In genomic region chr19:46530449-46530990, GRCm38 (mm10) we compare ENCODE assay signal across 9 mouse cellular contexts. TPM values are rescaled to one million over a fixed set of nuclear protein-coding genes. Genes with fewer than 3 reads are reported as not detected.
DNase-seq lines count a peak whose midpoint lies in the region; ATAC-seq and TF ChIP-seq lines count a peak whose summit lies in the region.
"Had no signal": no experiment of that assay in that cellular context is flagged by ENCODE, and none has a peak within 500 bp of the region (broad histone marks: within the 10 kb centered on the region; RNA-seq: fewer than 3 reads in every experiment).

No protein-coding gene starts in this region.

- no peak overlapping the region for H3K4me3 ChIP-seq in layer of hippocampus, adult 2 months
- no peak overlapping the region for H3K4me3 ChIP-seq in embryonic facial prominence, embryonic 14.5 days (ENCODE audit: low read depth, low read length)
- no peak overlapping the region for H3K4me3 ChIP-seq in intestine, embryonic 15.5 days (replicated peaks)
- H3K4me3 ChIP-seq in midbrain, postnatal 0 days (ENCODE audit: low read depth, low read length) = no peak overlapping the region

- no peaks in the 10 kb centered on the region for H3K9me3 ChIP-seq in embryonic facial prominence, embryonic 14.5 days (ENCODE audit: control insufficient read depth, low read length)
- no peaks in the 10 kb centered on the region for H3K9me3 ChIP-seq in intestine, embryonic 15.5 days
- no peaks in the 10 kb centered on the region for H3K9me3 ChIP-seq in midbrain, postnatal 0 days (ENCODE audit: low read length)

- peak overlapping the region; percentile 30 for H3K4me2 ChIP-seq in embryonic facial prominence, embryonic 14.5 days (ENCODE audit: low read depth, low read length)
- no peak overlapping the region for H3K4me2 ChIP-seq in intestine, embryonic 15.5 days (replicated peaks)
- 0 out of 2 replicates have a peak overlapping the region, but pooled peaks have one; percentile 4 for H3K4me2 ChIP-seq in midbrain, postnatal 0 days (ENCODE audit: low read depth, low read length, poor library complexity, severe bottlenecking)

- 12% methylated on average over 8 of the region's 8 CpGs for WGBS in embryonic facial prominence, embryonic 14.5 days
- 37% methylated on average over 8 of the region's 8 CpGs for WGBS in intestine, embryonic 15.5 days
- 12% methylated on average over 8 of the region's 8 CpGs for WGBS in midbrain, postnatal 0 days

- DNase-seq in layer of hippocampus, adult 2 months (ENCODE audit: low spot score in 2 of 2) = no peak
- no peak for DNase-seq in layer of hippocampus, adult 8-10 months (ENCODE audit: low spot score in 2 of 2)
- peak; percentile 78 for DNase-seq in embryonic facial prominence, embryonic 14.5 days (ENCODE audit: low spot score)
- no peak for DNase-seq in midbrain, postnatal 0 days (ENCODE audit: low spot score)
- DNase-seq in Muller cell, postnatal 12 days (ENCODE audit: inconsistent ontology term) = no peak
- DNase-seq in left cerebral cortex, postnatal 4 days = no peak
- DNase-seq in frontal cortex, postnatal 25 days (ENCODE audit: low spot score in 2 of 2) = no peak

- peak overlapping the region; percentile 93 for H3K27ac ChIP-seq in layer of hippocampus, adult 2 months
- peak overlapping the region; percentile 64 for H3K27ac ChIP-seq in embryonic facial prominence, embryonic 14.5 days (replicated peaks; ENCODE audit: low read depth, low read length)
- peak overlapping the region; percentile 36; the same call in 1 of the 2 replicates for H3K27ac ChIP-seq in intestine, embryonic 15.5 days
- H3K27ac ChIP-seq in midbrain, postnatal 0 days (ENCODE audit: low read depth, low read length) = peak overlapping the region; percentile 68
- H3K27ac ChIP-seq: liver, embryonic 14.5 days had no signal

- 0 out of 2 replicates have a peak, but pooled peaks have one; percentile 1 for ATAC-seq in embryonic facial prominence, embryonic 14.5 days (ENCODE audit: low read depth)
- no peak for ATAC-seq in intestine, embryonic 15.5 days
- ATAC-seq in midbrain, postnatal 0 days (ENCODE audit: low FRiP score) = no peak

- H3K9ac ChIP-seq in embryonic facial prominence, embryonic 14.5 days (ENCODE audit: low read depth, low read length) = peak overlapping the region; percentile 50
- H3K9ac ChIP-seq in intestine, embryonic 15.5 days = peak overlapping the region; percentile 15; the same call in 1 of the 2 replicates
- no peak overlapping the region for H3K9ac ChIP-seq in midbrain, postnatal 0 days (replicated peaks; ENCODE audit: low read length, poor library complexity, severe bottlenecking)
- H3K9ac ChIP-seq: liver, embryonic 14.5 days had no signal

- no peaks in the 10 kb centered on the region for H3K36me3 ChIP-seq in embryonic facial prominence, embryonic 14.5 days (ENCODE audit: control insufficient read depth, insufficient read depth, low read length)
- no peaks in the 10 kb centered on the region for H3K36me3 ChIP-seq in intestine, embryonic 15.5 days
- H3K36me3 ChIP-seq in midbrain, postnatal 0 days (ENCODE audit: insufficient read depth, low read length) = no peaks in the 10 kb centered on the region

- no peaks in the 10 kb centered on the region for H3K27me3 ChIP-seq in embryonic facial prominence, embryonic 14.5 days (replicated peaks; ENCODE audit: control insufficient read depth, insufficient read depth, low read length)
- H3K27me3 ChIP-seq in intestine, embryonic 15.5 days (replicated peaks) = no peaks in the 10 kb centered on the region
- H3K27me3 ChIP-seq in midbrain, postnatal 0 days (ENCODE audit: insufficient read depth, low read length) = no peaks in the 10 kb centered on the region

- intact Hi-C loops in left cerebral cortex, postnatal 4 days (cut with DNase I) = no loop called here

- H3K4me1 ChIP-seq in embryonic facial prominence, embryonic 14.5 days (ENCODE audit: control insufficient read depth, insufficient read depth, low read length) = peaks cover 66% of the 10 kb centered on the region
- peaks cover 63% of the 10 kb centered on the region for H3K4me1 ChIP-seq in intestine, embryonic 15.5 days (replicated peaks)
- H3K4me1 ChIP-seq in midbrain, postnatal 0 days (ENCODE audit: insufficient read depth, low read length) = peaks cover 48% of the 10 kb centered on the region

- TF ChIP-seq CTCF in layer of hippocampus, adult 2 months (conservative IDR thresholded peaks at IDR 0.05) = peak; percentile 16; the same call in 1 of the 2 replicates
- TF ChIP-seq CTCF in midbrain, postnatal 0 days (IDR thresholded peaks at IDR 0.05) = no peak

RNA-seq across cellular contexts. Expression of gene Trim8, which starts 29.0 kb away (rescaled TPM):
- total RNA-seq in layer of hippocampus, adult 2 months (2021) = 100 to 1,000 TPM in 1 of 2 experiments, 10 to 100 TPM in 1; 99.9 to 108 TPM
- total RNA-seq in layer of hippocampus, adult 8-10 months (2022) = 10 to 100 TPM; 91.0 to 98.4 (median 93.7) TPM
- 21.5 and 27.1 TPM in 2 replicates for polyA plus RNA-seq in embryonic facial prominence, embryonic 14.5 days (2014; fragmentation: Nextera tagmentation; extraction: Ambion mirVana)
- polyA plus RNA-seq in intestine, embryonic 15.5 days (2015; fragmentation: Nextera tagmentation; extraction: Ambion mirVana) = 16.4 and 17.3 TPM in 2 replicates
- 96.6 and 103 TPM in 2 replicates for total RNA-seq in midbrain, postnatal 0 days (2014; rRNA removed)
- 27.8 and 30.4 TPM in 2 replicates for polyA plus RNA-seq in midbrain, postnatal 0 days (2015; fragmentation: Nextera tagmentation; extraction: Ambion mirVana)
- total RNA-seq in left cerebral cortex, postnatal 4 days (2021) = 100 to 1,000 TPM; 113 to 119 TPM

RNA-seq across cellular contexts. Expression of gene Arl3, which starts 42.5 kb away (rescaled TPM):
- total RNA-seq in layer of hippocampus, adult 2 months (2021) = 100 to 1,000 TPM; 122 to 129 TPM
- 100 to 1,000 TPM in 2 of 4 experiments, 10 to 100 TPM in 2; 85.9 to 125 (median 103) TPM for total RNA-seq in layer of hippocampus, adult 8-10 months (2022)
- polyA plus RNA-seq in embryonic facial prominence, embryonic 14.5 days (2014; fragmentation: Nextera tagmentation; extraction: Ambion mirVana) = 83.7 and 94.0 TPM in 2 replicates
- polyA plus RNA-seq in intestine, embryonic 15.5 days (2015; fragmentation: Nextera tagmentation; extraction: Ambion mirVana) = 69.9 and 72.4 TPM in 2 replicates
- 94.5 and 109 TPM in 2 replicates for total RNA-seq in midbrain, postnatal 0 days (2014; rRNA removed)
- 192 and 194 TPM in 2 replicates for polyA plus RNA-seq in midbrain, postnatal 0 days (2015; fragmentation: Nextera tagmentation; extraction: Ambion mirVana)
- 100 to 1,000 TPM; 102 to 107 TPM for total RNA-seq in left cerebral cortex, postnatal 4 days (2021)

RNA-seq across cellular contexts. Expression of gene Sfxn2, which starts 42.6 kb away (rescaled TPM):
- 1 to 10 TPM; 7.4 to 8.3 TPM for total RNA-seq in layer of hippocampus, adult 2 months (2021)
- total RNA-seq in layer of hippocampus, adult 8-10 months (2022) = 1 to 10 TPM; 7.3 to 9.2 (median 7.5) TPM
- polyA plus RNA-seq in embryonic facial prominence, embryonic 14.5 days (2014; fragmentation: Nextera tagmentation; extraction: Ambion mirVana) = 16.7 and 19.7 TPM in 2 replicates
- polyA plus RNA-seq in intestine, embryonic 15.5 days (2015; fragmentation: Nextera tagmentation; extraction: Ambion mirVana) = 18.2 and 20.5 TPM in 2 replicates
- total RNA-seq in midbrain, postnatal 0 days (2014; rRNA removed) = 5.9 and 6.0 TPM in 2 replicates
- polyA plus RNA-seq in midbrain, postnatal 0 days (2015; fragmentation: Nextera tagmentation; extraction: Ambion mirVana) = 9.5 and 9.8 TPM in 2 replicates
- total RNA-seq in left cerebral cortex, postnatal 4 days (2021) = 10 to 100 TPM; 12.6 to 13.7 TPM

Comparison
In these comparisons a context has a peak if more than half of its experiments do, and no peak if none do; other contexts are left out.
1. H3K27ac ChIP-seq: peak in every context shown above with its lines; median percentile 93 in layer of hippocampus, adult 2 months; 68 in midbrain, postnatal 0 days; 64 in embryonic facial prominence, embryonic 14.5 days; 36 in intestine, embryonic 15.5 days.